Mouse (Mus musculus) megakaryocyte-erythroid progenitor cell, adult 5-6 weeks (primary cell): ENCODE data around the gene Aip. TPM values are rescaled to one million over a fixed set of nuclear protein-coding genes. Genes with fewer than 3 reads are reported as not detected.

Source experiments
- ATAC-seq: replicated peaks from 2 replicates; pipeline ENCODE4 v1.8.0; 2016; ENCODE audit warnings: mild to moderate bottlenecking, inconsistent platforms; ENCODE audit not compliant: severe bottlenecking, poor library complexity, low FRiP score, low TSS enrichment
- total RNA-seq, 2 experiments: library from RNA; stranded (forward) in 1 of 2; stranded (reverse) in 1 of 2; fragments of 200-1000, 215-1000 nt in 1 of 2; fragments of >200 nt in 1 of 2; fragmentation: Nextera tagmentation in 1 of 2; gene quantifications; 2 replicates each; pipeline ENCODE4 v1.2.3; 2014 to 2017

Gene Aip
- total RNA-seq (2014; fragmentation: Nextera tagmentation) (25.9 and 31.2 TPM in 2 replicates), total RNA-seq (2017) (16.9 and 23.2 TPM in 2 replicates)

DNA sequence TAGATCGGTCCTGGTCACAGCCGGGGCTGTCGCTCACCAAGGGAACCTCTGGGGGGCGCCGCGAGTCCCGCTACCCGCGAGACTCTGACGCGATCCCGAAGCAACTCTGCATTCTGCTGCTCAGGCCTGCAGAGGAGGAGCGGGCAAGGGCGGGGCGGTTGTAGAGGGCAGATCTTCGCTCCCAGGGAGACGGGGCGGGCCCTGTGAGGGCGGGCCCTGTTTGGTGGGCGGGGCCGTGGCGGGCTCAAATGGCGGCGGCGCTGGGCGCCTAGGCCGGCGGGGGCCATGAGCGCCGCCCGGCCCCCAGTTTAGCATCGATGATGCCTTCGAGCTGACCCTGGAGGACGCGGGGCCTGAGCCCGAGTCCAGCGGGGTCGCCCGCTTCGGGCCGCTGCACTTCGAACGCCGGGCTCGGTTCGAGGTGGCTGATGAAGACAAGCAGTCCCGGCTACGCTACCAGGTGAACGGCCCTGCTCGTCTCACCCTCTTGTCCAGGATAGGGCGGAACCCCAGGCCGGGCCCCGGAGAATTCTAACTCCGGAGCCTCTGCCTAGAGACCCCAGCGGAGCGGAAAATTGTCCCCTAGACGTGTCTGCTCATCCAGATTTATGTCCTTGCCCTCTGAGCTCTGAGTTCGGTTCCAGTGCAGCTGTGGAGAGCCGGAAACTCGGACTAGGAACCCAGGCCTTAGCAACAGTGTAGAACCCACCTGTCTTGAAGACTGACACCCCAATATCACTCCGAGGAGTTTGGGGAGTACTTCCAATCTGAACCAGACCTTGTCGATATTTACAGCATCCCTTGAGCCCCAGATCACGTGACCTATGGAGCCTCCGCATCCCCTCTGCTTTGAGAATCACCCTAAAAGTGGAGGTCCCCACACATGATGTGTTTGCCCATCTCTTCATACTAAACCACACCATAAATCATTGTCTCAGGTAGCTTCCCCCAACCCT is at the start of gene Aip:
Gene Aip (minus strand): TSS at position 118 of the 956 bp plus-strand sequence.
- ATAC-seq, result peak; percentile 85

GRCm38 (mm10) chr19:4172925-4173324 is 47.3 kb upstream of the Aip start:
- ATAC-seq, result no peak

DNA sequence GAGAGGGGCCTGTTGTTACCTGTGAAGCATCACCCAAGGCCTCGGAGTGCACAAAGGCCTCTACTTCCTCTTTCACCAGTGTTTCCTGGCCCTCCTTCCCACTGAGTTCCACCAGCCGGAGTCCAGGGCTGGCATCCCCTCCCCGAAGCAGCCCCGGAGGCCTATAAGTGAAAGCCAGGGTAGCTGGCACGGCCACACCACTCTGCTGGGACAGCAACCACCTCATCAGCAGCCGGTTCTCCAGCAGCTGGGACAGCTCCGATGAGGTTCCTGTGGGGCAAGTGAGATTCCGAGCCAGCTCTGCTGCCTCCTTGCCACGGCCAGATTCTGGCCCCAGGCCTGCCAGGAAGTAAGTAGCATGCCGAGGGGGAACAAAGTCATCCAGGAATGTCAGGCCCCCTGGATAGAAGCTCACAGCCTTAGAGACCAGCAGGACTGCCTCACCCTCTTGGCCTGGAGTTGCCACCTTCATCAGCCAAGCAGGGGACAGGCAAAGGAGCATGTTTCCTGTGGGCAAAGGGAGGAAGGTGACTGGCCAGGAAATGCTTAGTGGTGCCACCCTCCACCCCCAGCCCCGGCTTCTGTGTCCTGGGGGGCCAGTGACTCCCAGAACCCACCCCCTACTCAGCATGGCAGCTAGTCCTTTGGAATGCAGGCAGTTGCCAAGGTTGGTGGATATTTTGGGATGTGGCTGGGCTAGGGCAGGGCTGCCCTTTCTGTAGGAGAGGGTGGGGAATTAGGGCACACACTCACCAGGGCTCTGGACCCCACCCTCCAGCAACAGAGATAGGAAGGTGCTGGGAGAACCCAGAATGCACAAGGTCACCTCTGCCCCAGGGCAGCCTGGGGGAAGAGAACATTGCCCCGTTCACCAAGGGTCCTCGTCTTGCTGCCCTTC is 46.0 kb upstream of the Aip start:
- ATAC-seq, result no peak

DNA sequence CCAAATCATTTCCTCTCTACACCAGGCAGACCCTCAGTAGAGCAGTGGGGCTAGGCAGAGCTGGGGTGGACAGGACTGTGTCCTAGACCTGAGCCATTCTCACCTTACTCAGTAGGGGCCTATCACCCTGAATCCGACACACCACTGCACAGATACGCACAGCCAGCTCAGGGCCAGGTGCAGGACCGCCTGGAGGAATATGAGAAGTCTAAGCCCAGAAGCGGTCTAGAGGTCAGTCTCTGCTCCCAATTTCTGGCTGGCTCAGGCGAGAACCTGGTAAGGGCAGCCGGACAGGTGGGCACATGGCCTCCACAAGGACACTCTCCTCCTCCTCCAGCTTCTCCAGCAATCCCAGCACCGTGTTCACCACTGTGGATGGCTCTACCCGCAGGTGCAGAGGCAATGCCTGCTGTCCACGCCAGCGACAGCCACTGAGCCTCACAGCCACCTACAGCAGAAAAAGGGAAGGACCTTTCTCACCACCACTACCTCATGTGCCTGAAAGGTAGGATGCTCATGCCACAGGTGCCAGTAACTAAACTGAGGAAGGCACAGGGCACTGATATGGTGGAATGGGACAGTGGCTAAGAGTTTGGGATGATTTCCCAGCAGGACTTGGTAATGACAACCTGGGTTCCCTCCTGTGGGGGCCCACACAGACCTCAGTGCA is 45.2 kb upstream of the Aip start:
- no peak for ATAC-seq

DNA sequence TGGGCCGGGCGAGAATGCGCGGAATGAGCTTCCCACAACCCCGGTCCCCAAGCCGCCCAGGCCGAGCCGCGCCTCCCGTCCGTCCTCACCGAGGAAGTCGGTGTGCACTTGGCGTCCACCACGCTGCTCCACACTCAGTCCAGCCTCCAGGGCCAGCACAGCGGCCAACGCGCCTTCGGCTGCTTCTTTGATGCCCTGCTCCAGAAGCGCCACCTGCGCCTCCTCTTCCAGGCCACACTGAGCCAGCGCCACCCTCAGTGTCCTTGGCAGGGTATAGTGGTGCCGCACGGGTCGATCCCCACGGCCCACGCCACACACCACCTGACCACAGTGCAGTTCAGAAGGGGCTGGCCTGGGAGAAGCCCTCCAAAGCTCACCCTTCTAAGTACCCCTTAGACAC is 44.2 kb upstream of the Aip start:
- ATAC-seq, result peak; percentile 16

GRCm38 (mm10) chr19:4169378-4169784 is 43.7 kb upstream of the Aip start:
- ATAC-seq, result peak; percentile 92

GRCm38 (mm10) chr19:4166678-4167476 is 41.2 kb upstream of the Aip start:
- ATAC-seq, result no peak

- no peak for ATAC-seq
These were observed 39.1 kb upstream of the Aip start for GRCm38 (mm10) chr19:4164721-4165120.

GRCm38 (mm10) chr19:4164100-4164499 is 38.4 kb upstream of the Aip start:
- ATAC-seq, result no peak

GRCm38 (mm10) chr19:4163543-4163887 is 37.9 kb upstream of the Aip start:
- 0 out of 2 replicates have a peak, but pooled peaks have one; percentile 0 for ATAC-seq

- peak; percentile 79 for ATAC-seq
These were observed 37.2 kb upstream of the Aip start, which contains the start of gene Rps6kb2 for GRCm38 (mm10) chr19:4162646-4163542. TSS of gene Rps6kb2 (minus strand) at chr19:4163354.

- ATAC-seq, result no peak
These were observed 33.4 kb upstream of the Aip start for GRCm38 (mm10) chr19:4159049-4159448.

DNA sequence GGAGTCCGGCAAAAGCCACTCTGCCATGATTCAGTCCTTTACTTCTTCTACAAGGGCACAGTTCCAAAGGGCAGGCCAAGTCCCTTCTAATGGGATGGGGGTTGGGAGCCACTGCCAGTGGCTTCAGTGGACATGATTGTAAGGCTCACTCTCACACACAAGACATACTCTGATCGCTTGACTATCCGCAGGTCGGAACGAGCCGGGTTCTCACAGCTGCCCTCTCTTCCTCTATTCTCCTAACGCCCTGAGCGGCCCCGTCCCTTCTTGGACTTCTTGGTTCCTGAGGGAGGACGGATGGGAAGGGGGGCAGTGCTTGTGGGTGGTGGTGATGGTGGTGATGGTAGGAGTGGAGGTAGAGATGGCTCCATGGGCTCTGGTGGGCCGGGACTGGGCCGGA is 31.1 kb upstream of the Aip start:
- ATAC-seq, result no peak

DNA sequence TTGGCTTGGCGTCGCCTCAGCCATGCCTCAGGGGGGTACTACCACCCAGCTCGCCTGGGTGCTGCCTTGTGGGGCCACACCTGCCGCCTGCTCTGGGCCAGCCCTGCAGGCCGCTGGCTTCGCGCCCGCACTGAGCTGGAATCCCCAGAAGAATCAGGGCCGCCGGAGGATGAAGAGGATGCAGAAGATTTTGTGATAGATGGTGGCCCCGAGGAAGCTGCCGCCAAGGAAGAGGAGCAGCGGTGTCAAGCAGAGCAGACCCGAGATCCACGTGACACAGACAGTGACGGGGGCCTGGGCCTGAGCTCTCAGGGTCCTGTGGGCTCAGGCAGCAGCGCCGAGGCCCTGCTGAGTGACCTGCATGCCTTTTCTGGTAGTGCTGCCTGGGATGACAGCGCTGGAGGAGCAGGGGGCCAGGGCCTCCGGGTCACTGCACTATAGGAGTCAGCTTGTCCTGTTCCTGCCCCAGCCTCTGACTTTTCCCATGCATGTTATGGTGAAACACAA is 30.5 kb upstream of the Aip start:
- ATAC-seq, result 0 out of 2 replicates have a peak, but pooled peaks have one; percentile 5

DNA sequence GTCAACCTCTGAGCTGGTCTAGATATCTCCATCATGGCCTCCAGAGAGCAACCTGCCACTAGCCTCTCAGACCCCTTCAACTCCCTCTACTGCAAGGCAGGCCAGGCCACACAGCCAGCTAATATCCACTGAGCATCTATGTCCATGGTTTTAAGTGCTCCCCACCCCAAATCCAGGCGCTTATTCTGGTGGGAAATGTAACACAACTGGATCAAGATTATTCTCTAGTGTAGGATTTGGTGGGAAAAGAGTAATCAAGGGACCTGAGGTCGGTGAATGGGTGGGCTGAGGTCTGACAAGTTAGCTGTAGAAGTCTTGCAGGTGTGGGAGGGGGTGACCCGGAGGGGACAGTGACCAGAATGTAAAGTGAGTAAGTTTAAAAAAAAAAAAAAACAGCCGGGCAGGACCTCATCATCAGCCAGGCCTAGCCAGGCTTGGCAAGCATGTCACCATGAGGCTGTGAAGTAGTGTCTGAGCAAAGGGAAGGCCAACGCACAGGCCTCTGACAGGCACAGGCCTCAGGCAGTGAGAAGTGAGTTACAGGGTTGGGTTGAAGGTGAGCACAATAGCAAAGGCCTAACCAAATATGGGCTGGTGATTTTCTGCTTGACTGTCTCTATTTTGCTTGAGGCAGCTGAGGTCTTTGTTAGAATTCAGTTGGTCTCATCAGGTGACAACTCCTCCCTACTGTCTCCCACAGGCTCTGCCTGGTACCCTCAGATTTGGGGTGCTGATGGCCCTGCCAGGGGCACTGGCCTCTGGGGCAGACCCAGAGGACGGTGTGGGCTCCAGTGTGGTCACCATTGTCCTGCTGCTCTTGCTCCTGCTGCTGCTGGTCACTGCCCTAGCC is 29.8 kb upstream of the Aip start:
- ATAC-seq, result peak; percentile 32

DNA sequence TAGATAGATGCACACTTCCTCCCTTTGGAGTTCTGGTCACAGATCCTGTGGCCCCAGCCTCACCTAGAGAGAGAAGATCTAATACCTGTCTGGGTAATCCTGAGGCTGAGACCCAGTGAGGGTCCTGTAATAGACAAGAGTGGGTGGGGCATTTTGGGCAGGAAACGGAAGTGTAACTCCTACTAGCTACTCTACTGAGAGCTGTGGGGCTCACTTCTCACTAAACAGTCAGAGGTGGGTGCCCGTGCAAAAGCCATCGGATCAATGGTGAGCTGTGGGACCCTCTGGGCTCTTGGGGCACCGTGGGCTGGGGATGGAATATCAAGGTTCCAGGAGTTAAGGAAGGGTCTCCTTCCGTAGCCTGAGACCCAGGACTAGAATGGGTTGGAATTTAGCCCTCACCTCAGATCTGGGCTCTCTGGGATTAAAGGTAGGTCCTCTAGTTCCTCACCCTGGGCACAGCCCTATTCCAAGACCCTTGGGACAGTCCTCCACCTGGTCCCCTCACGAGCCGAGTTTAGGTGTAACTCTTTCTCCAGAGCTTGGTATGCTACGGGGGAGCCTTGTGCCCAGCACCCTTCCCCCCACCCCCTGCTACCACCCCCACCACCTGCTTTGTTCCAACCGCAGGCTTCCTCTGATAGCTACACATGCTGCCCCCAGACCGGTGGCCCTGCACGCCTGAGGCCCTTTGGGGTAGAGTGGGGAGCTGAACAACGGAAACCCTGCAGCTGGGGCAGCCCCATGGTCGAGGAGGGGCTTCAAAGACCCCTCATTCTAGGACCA is 29.0 kb upstream of the Aip start:
- no peak for ATAC-seq
